Mouse (Mus musculus): ENCODE results near the gene Aipl1. TPM values are rescaled to one million over a fixed set of nuclear protein-coding genes. Genes with fewer than 3 reads are reported as not detected.
"Not testable (repeated sequence)": the region's sequence is repeated elsewhere in the genome, so short reads cannot be mapped to it uniquely, and the experiment has no call there.

The Aipl1 gene
- polyA plus RNA-seq, 2 experiments = 0.28 TPM; not detected in 1

GRCm38 (mm10) chr11:71995968-71996511 lies 41.3 kb downstream of the Aipl1 start:
- ATAC-seq (ENCODE audit: low FRiP score, low read depth) (peak; percentile 44; the same call in 1 of the 2 replicates), DNase-seq (ENCODE audit: low spot score) (peak; percentile 65)
- 0 out of 2 replicates have a peak overlapping the region, but pooled peaks have one; percentile 8 for H3K4me3 ChIP-seq (replicated peaks; ENCODE audit: low read length)
- no peak for TF ChIP-seq POLR2A (IDR thresholded peaks at IDR 0.05; ENCODE audit: borderline replicate concordance, extremely low read depth, insufficient read depth, insufficient read length)
- no peak overlapping the region for H3K27ac ChIP-seq (replicated peaks; ENCODE audit: low read depth, low read length)
- peak overlapping the region; percentile 23; the same call in 1 of the 2 replicates for H3K4me2 ChIP-seq (replicated peaks; ENCODE audit: low read depth, low read length, severe bottlenecking)
- peaks cover 8% of the 10 kb centered on the region for H3K4me1 ChIP-seq (ENCODE audit: control insufficient read depth, insufficient read depth, low read length)
- H3K9ac ChIP-seq (ENCODE audit: low read depth, low read length, severe bottlenecking) = 0 out of 2 replicates have a peak overlapping the region, but pooled peaks have one; percentile 7
- WGBS = 18% methylated on average over 9 of the region's 9 CpGs
- no peaks in the 10 kb centered on the region for H3K9me3 ChIP-seq (ENCODE audit: control insufficient read depth, low read length)
- H3K27me3 ChIP-seq (ENCODE audit: control insufficient read depth, insufficient read depth, low read length) = no peaks in the 10 kb centered on the region
- no peaks in the 10 kb centered on the region for H3K36me3 ChIP-seq (ENCODE audit: control insufficient read depth, insufficient read depth, low read length)

GRCm38 (mm10) chr11:71992438-71992837 lies 44.9 kb downstream of the Aipl1 start:
- no peak overlapping the region for H3K4me3 ChIP-seq (replicated peaks; ENCODE audit: low read length)
- H3K36me3 ChIP-seq (ENCODE audit: control insufficient read depth, insufficient read depth, low read length) = no peaks in the 10 kb centered on the region
- WGBS = 88% methylated on average over 12 of the region's 12 CpGs
- DNase-seq (ENCODE audit: low spot score) (no peak), ATAC-seq (ENCODE audit: low FRiP score, low read depth) (no peak)
- no peak for TF ChIP-seq POLR2A (IDR thresholded peaks at IDR 0.05; ENCODE audit: borderline replicate concordance, extremely low read depth, insufficient read depth, insufficient read length)
- H3K4me1 ChIP-seq (ENCODE audit: control insufficient read depth, insufficient read depth, low read length) = peaks cover 8% of the 10 kb centered on the region
- H3K4me2 ChIP-seq (replicated peaks; ENCODE audit: low read depth, low read length, severe bottlenecking) = no peak overlapping the region
- H3K9ac ChIP-seq (ENCODE audit: low read depth, low read length, severe bottlenecking) = no peak overlapping the region
- no peaks in the 10 kb centered on the region for H3K27me3 ChIP-seq (ENCODE audit: control insufficient read depth, insufficient read depth, low read length)
- no peaks in the 10 kb centered on the region for H3K9me3 ChIP-seq (ENCODE audit: control insufficient read depth, low read length)
- no peak overlapping the region for H3K27ac ChIP-seq (replicated peaks; ENCODE audit: low read depth, low read length)

GRCm38 (mm10) chr11:71991541-71991940 lies 45.8 kb downstream of the Aipl1 start:
- TF ChIP-seq POLR2A (IDR thresholded peaks at IDR 0.05; ENCODE audit: borderline replicate concordance, extremely low read depth, insufficient read depth, insufficient read length) = no peak
- no peak overlapping the region for H3K9ac ChIP-seq (ENCODE audit: low read depth, low read length, severe bottlenecking)
- no peak for ATAC-seq (ENCODE audit: low FRiP score, low read depth)
- no peak overlapping the region for H3K4me2 ChIP-seq (replicated peaks; ENCODE audit: low read depth, low read length, severe bottlenecking)
- DNase-seq (ENCODE audit: low spot score) = peak; percentile 57
- H3K4me1 ChIP-seq (ENCODE audit: control insufficient read depth, insufficient read depth, low read length) = peaks cover 8% of the 10 kb centered on the region
- H3K27ac ChIP-seq (replicated peaks; ENCODE audit: low read depth, low read length) = no peak overlapping the region
- H3K4me3 ChIP-seq (replicated peaks; ENCODE audit: low read length) = no peak overlapping the region
- WGBS = 29% methylated on average over 5 of the region's 5 CpGs
- H3K27me3 ChIP-seq (ENCODE audit: control insufficient read depth, insufficient read depth, low read length) = no peaks in the 10 kb centered on the region
- no peaks in the 10 kb centered on the region for H3K36me3 ChIP-seq (ENCODE audit: control insufficient read depth, insufficient read depth, low read length)
- H3K9me3 ChIP-seq (ENCODE audit: control insufficient read depth, low read length) = no peaks in the 10 kb centered on the region

GRCm38 (mm10) chr11:71989407-71989806 lies 47.9 kb downstream of the Aipl1 start:
- not testable (repeated sequence) for H3K9ac ChIP-seq (ENCODE audit: low read depth, low read length, severe bottlenecking); H3K4me2 ChIP-seq (replicated peaks; ENCODE audit: low read depth, low read length, severe bottlenecking); DNase-seq (ENCODE audit: low spot score); H3K27me3 ChIP-seq (ENCODE audit: control insufficient read depth, insufficient read depth, low read length); H3K4me1 ChIP-seq (ENCODE audit: control insufficient read depth, insufficient read depth, low read length); H3K4me3 ChIP-seq (replicated peaks; ENCODE audit: low read length); H3K27ac ChIP-seq (replicated peaks; ENCODE audit: low read depth, low read length); ATAC-seq (ENCODE audit: low FRiP score, low read depth); H3K36me3 ChIP-seq (ENCODE audit: control insufficient read depth, insufficient read depth, low read length); H3K9me3 ChIP-seq (ENCODE audit: control insufficient read depth, low read length)
- WGBS = 56% methylated on average over 5 of the region's 5 CpGs

GRCm38 (mm10) chr11:71987159-71988150 lies 49.9 kb downstream of the Aipl1 start:
- ATAC-seq (ENCODE audit: low FRiP score, low read depth) (no peak), DNase-seq (ENCODE audit: low spot score) (no peak)
- Histone ChIP-seq H3K36me3 (ENCODE audit: control insufficient read depth, insufficient read depth, low read length) (no peaks in the 10 kb centered on the region), H3K9ac (ENCODE audit: low read depth, low read length, severe bottlenecking) (no peak overlapping the region), H3K27me3 (ENCODE audit: control insufficient read depth, insufficient read depth, low read length) (no peaks in the 10 kb centered on the region), H3K9me3 (ENCODE audit: control insufficient read depth, low read length) (no peaks in the 10 kb centered on the region), H3K4me1 (ENCODE audit: control insufficient read depth, insufficient read depth, low read length) (no peaks in the 10 kb centered on the region), H3K4me3 (replicated peaks; ENCODE audit: low read length) (no peak overlapping the region), H3K27ac (replicated peaks; ENCODE audit: low read depth, low read length) (no peak overlapping the region), H3K4me2 (replicated peaks; ENCODE audit: low read depth, low read length, severe bottlenecking) (no peak overlapping the region)
- no peak for TF ChIP-seq POLR2A (IDR thresholded peaks at IDR 0.05; ENCODE audit: borderline replicate concordance, extremely low read depth, insufficient read depth, insufficient read length)
- 44% methylated on average over 14 of the region's 14 CpGs for WGBS
